Mouse (Mus musculus): ENCODE measurements around the gene Cfap58. TPM values are rescaled to one million over a fixed set of nuclear protein-coding genes. Genes with fewer than 3 reads are reported as not detected.

Cfap58 gene
- total RNA-seq, 2 experiments from 2014 or later: 2.2 to 2.3 TPM

- no peak for DNase-seq
Measured at GRCm38 (mm10) chr19:48081456-48081855, 144.0 kb downstream of the Cfap58 start.

Small RNA genes lying within 50 kb of the gene (microRNA-seq; reads per million reads assigned to microRNA genes)
- 0.20 to 0.69 reads per million in 2 experiments for gene Gm22240

Other genes with a start within 250 kb of the Cfap58 start
- gene Col17a1, start 245.6 kb upstream of the Cfap58 start, total RNA-seq (2021): under 1 TPM; 0.17 to 0.25 TPM
- gene Sfr1, start 206.0 kb upstream of the Cfap58 start, total RNA-seq (2021): 10 to 100 TPM; 73.1 to 77.1 TPM
- gene Gsto1, start 82.7 kb upstream of the Cfap58 start, total RNA-seq (2021): 10 to 100 TPM; 68.9 to 69.7 TPM
- 1 to 10 TPM; 1.5 to 1.8 TPM for gene Gsto2, start 72.1 kb upstream of the Cfap58 start, total RNA-seq (2021)
- gene Cfap43, start 18.4 kb upstream of the Cfap58 start, total RNA-seq (2021): not detected
- 10 to 100 TPM; 21.6 TPM for gene Itprip, start 18.4 kb upstream of the Cfap58 start, total RNA-seq (2021)